Mouse (Mus musculus) brain, embryonic 14.5 days (tissue): ENCODE results near the gene Rhou.

Experiments
- CTCF ChIP-seq: fragments of 200-500 bp; IDR thresholded peaks from 2 replicates; pipeline ENCODE4 v1.5.1; 2012; ENCODE audit warnings: inconsistent platforms, mild to moderate bottlenecking, moderate library complexity, borderline replicate concordance; ENCODE audit not compliant: insufficient read depth, insufficient read length; ENCODE audit errors: extremely low read depth
- POLR2A ChIP-seq: fragments of 200-500 bp; IDR thresholded peaks from 2 replicates; pipeline ENCODE4 v1.6.1; 2012; ENCODE audit warnings: mild to moderate bottlenecking, inconsistent platforms, borderline replicate concordance; ENCODE audit not compliant: poor library complexity, insufficient read depth, insufficient read length, severe bottlenecking; ENCODE audit errors: extremely low read depth

DNA sequence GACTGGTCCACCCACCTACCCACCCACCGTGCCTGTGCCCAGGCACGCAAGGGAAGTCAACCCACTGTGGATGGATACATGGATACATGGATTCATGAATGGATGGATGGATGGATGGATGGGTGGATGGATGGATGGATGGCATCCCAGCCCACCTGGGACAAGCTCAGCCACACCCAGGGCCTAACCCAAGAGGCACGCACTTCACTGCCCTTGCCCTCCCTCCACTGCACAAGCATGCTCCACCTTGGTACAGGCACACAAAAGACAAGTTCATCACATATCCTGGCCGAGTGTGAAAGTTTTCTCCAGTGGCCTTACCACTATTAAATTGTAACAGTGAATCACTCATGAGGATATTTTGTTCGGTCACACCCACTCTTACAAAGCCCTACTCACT, 29.5 kb upstream of the Rhou start:
- no peak for TF ChIP-seq POLR2A
- TF ChIP-seq CTCF, result no peak
